Mouse (Mus musculus) midbrain, embryonic 12.5 days (tissue): Measurements from ENCODE around the gene Bmp6. TPM values are rescaled to one million over a fixed set of nuclear protein-coding genes. Genes with fewer than 3 reads are reported as not detected.

ENCODE experiments used
- ATAC-seq: fragments of 200-750 bp; cut with Nextera tagmentation; 2 replicates; pipeline ENCODE4 v1.8.0; 2017; ENCODE audit warnings: low read depth, moderate TSS enrichment, moderate library complexity; ENCODE audit not compliant: low FRiP score
- H3K27ac ChIP-seq: fragments of 300-500 bp; sonication (generic); replicated peaks from 2 replicates; pipeline ENCODE4 v1.5.1; 2016; ENCODE audit warnings: mild to moderate bottlenecking
- H3K27me3 ChIP-seq: fragments of 300-500 bp; sonication (generic); 2 replicates; pipeline ENCODE4 v1.6.1; 2016; ENCODE audit warnings: mild to moderate bottlenecking
- H3K36me3 ChIP-seq: fragments of 300-500 bp; sonication (generic); 2 replicates; pipeline ENCODE4 v1.6.1; 2016
- H3K4me1 ChIP-seq: fragments of 300-500 bp; sonication (generic); 2 replicates; pipeline ENCODE4 v1.6.1; 2016
- H3K4me2 ChIP-seq: fragments of 300-500 bp; sonication (generic); replicated peaks from 2 replicates; pipeline ENCODE4 v1.6.1; 2016; ENCODE audit warnings: mild to moderate bottlenecking, moderate library complexity
- H3K4me3 ChIP-seq: fragments of 300-500 bp; sonication (generic); 2 replicates; pipeline ENCODE4 v1.5.1; 2016; ENCODE audit warnings: mild to moderate bottlenecking
- H3K9ac ChIP-seq: fragments of 300-500 bp; sonication (generic); replicated peaks from 2 replicates; pipeline ENCODE4 v1.6.1; 2016; ENCODE audit warnings: mild to moderate bottlenecking, moderate library complexity
- H3K9me3 ChIP-seq: fragments of 300-500 bp; sonication (generic); 2 replicates; pipeline ENCODE4 v1.6.1; 2016; ENCODE audit warnings: mild to moderate bottlenecking
- WGBS: fragments of 180-500 bp; shearing (Covaris S2); methylation state at CpG from one replicate; pipeline ENCODE4 v1.1.7; 2016; 5-methylcytosine and 5-hydroxymethylcytosine counted together
- polyA plus RNA-seq: library from polyadenylated mRNA; unstranded; fragments of >200 nt; fragmentation: Nextera tagmentation; extraction: Ambion mirVana; gene quantifications from 2 replicates; pipeline ENCODE4 v1.2.1, GENCODE M21; 2016

Gene Bmp6
- polyA plus RNA-seq, 1 experiment from 2014 or later: 2.5 TPM

- 88% methylated on average over 4 of the region's 4 CpGs for WGBS
- Histone ChIP-seq H3K36me3 (no peaks in the 10 kb centered on the region), H3K4me3 (no peak overlapping the region), H3K4me1 (no peaks in the 10 kb centered on the region), H3K27me3 (no peaks in the 10 kb centered on the region), H3K9me3 (no peaks in the 10 kb centered on the region), H3K4me2 (no peak overlapping the region), H3K9ac (no peak overlapping the region), H3K27ac (no peak overlapping the region)
- ATAC-seq: no peak
Measured at GRCm38 (mm10) chr13:38359045-38359444, 14.1 kb downstream of the Bmp6 start.

- WGBS: 84% methylated on average over 4 of the region's 4 CpGs
- no peaks in the 10 kb centered on the region for H3K4me1 ChIP-seq
- H3K9me3 ChIP-seq: no peaks in the 10 kb centered on the region
- no peak for ATAC-seq
- H3K4me3 ChIP-seq: no peak overlapping the region
- no peaks in the 10 kb centered on the region for H3K27me3 ChIP-seq
- no peak overlapping the region for H3K27ac ChIP-seq
- no peaks in the 10 kb centered on the region for H3K36me3 ChIP-seq
- H3K9ac ChIP-seq: no peak overlapping the region
- no peak overlapping the region for H3K4me2 ChIP-seq
Measured at GRCm38 (mm10) chr13:38362751-38363150, 17.8 kb downstream of the Bmp6 start.

- Histone ChIP-seq H3K27ac (no peak overlapping the region), H3K36me3 (no peaks in the 10 kb centered on the region), H3K27me3 (no peaks in the 10 kb centered on the region), H3K9me3 (no peaks in the 10 kb centered on the region), H3K4me2 (no peak overlapping the region), H3K4me1 (no peaks in the 10 kb centered on the region), H3K4me3 (no peak overlapping the region), H3K9ac (no peak overlapping the region)
- no peak for ATAC-seq
- 89% methylated on average over 7 of the region's 7 CpGs for WGBS
Measured at GRCm38 (mm10) chr13:38363869-38364268, 19.0 kb downstream of the Bmp6 start.

GRCm38 (mm10) chr13:38369624-38370023, 24.7 kb downstream of the Bmp6 start:
- Histone ChIP-seq H3K4me1 (no peaks in the 10 kb centered on the region), H3K4me3 (no peak overlapping the region), H3K27me3 (no peaks in the 10 kb centered on the region), H3K9ac (no peak overlapping the region), H3K4me2 (no peak overlapping the region), H3K27ac (no peak overlapping the region), H3K9me3 (0 out of 2 replicates have a peak, but pooled peaks cover 3% of the 10 kb centered on the region), H3K36me3 (no peaks in the 10 kb centered on the region)
- ATAC-seq: no peak
- WGBS: 85% methylated on average over 5 of the region's 5 CpGs

GRCm38 (mm10) chr13:38376071-38376470, 31.2 kb downstream of the Bmp6 start:
- Histone ChIP-seq H3K36me3 (no peaks in the 10 kb centered on the region), H3K4me2 (no peak overlapping the region), H3K9ac (no peak overlapping the region), H3K4me3 (no peak overlapping the region), H3K27ac (no peak overlapping the region), H3K27me3 (no peaks in the 10 kb centered on the region), H3K4me1 (no peaks in the 10 kb centered on the region), H3K9me3 (0 out of 2 replicates have a peak, but pooled peaks cover 3% of the 10 kb centered on the region)
- 74% methylated on average over 6 of the region's 6 CpGs for WGBS
- ATAC-seq: no peak

GRCm38 (mm10) chr13:38377355-38377754, 32.4 kb downstream of the Bmp6 start:
- WGBS: 87% methylated on average over 9 of the region's 9 CpGs
- Histone ChIP-seq H3K9ac (no peak overlapping the region), H3K4me3 (no peak overlapping the region), H3K27me3 (no peaks in the 10 kb centered on the region), H3K9me3 (0 out of 2 replicates have a peak, but pooled peaks cover 3% of the 10 kb centered on the region), H3K27ac (no peak overlapping the region), H3K4me2 (no peak overlapping the region), H3K36me3 (no peaks in the 10 kb centered on the region), H3K4me1 (no peaks in the 10 kb centered on the region)
- ATAC-seq: no peak

GRCm38 (mm10) chr13:38379806-38380205, 34.9 kb downstream of the Bmp6 start:
- no peaks in the 10 kb centered on the region for H3K9me3 ChIP-seq
- H3K9ac ChIP-seq: no peak overlapping the region
- ATAC-seq: no peak
- no peak overlapping the region for H3K27ac ChIP-seq
- H3K4me3 ChIP-seq: no peak overlapping the region
- H3K36me3 ChIP-seq: no peaks in the 10 kb centered on the region
- no peaks in the 10 kb centered on the region for H3K27me3 ChIP-seq
- H3K4me2 ChIP-seq: no peak overlapping the region
- WGBS: 91% methylated on average over 5 of the region's 5 CpGs
- no peaks in the 10 kb centered on the region for H3K4me1 ChIP-seq

- no peak overlapping the region for H3K4me2 ChIP-seq
- H3K9ac ChIP-seq: no peak overlapping the region
- no peaks in the 10 kb centered on the region for H3K36me3 ChIP-seq
- H3K27me3 ChIP-seq: no peaks in the 10 kb centered on the region
- H3K9me3 ChIP-seq: no peaks in the 10 kb centered on the region
- WGBS: 81% methylated on average over 3 of the region's 3 CpGs
- no peak for ATAC-seq
- H3K4me1 ChIP-seq: no peaks in the 10 kb centered on the region
- no peak overlapping the region for H3K27ac ChIP-seq
- no peak overlapping the region for H3K4me3 ChIP-seq
Measured at GRCm38 (mm10) chr13:38386035-38386559, 41.2 kb downstream of the Bmp6 start.

GRCm38 (mm10) chr13:38387453-38388040, 42.6 kb downstream of the Bmp6 start:
- no peak overlapping the region for H3K9ac ChIP-seq
- H3K4me2 ChIP-seq: no peak overlapping the region
- H3K27me3 ChIP-seq: no peaks in the 10 kb centered on the region
- no peak overlapping the region for H3K27ac ChIP-seq
- no peaks in the 10 kb centered on the region for H3K9me3 ChIP-seq
- no peak for ATAC-seq
- H3K4me3 ChIP-seq: no peak overlapping the region
- H3K4me1 ChIP-seq: no peaks in the 10 kb centered on the region
- H3K36me3 ChIP-seq: no peaks in the 10 kb centered on the region
- 93% methylated on average over 4 of the region's 4 CpGs for WGBS

- WGBS: 86% methylated on average over 5 of the region's 5 CpGs
- ATAC-seq: no peak
- Histone ChIP-seq H3K9me3 (no peaks in the 10 kb centered on the region), H3K9ac (no peak overlapping the region), H3K27me3 (no peaks in the 10 kb centered on the region), H3K4me2 (no peak overlapping the region), H3K4me1 (no peaks in the 10 kb centered on the region), H3K27ac (no peak overlapping the region), H3K4me3 (no peak overlapping the region), H3K36me3 (no peaks in the 10 kb centered on the region)
Measured at GRCm38 (mm10) chr13:38393444-38393843, 48.5 kb downstream of the Bmp6 start.

GRCm38 (mm10) chr13:38395026-38395425, 50.1 kb downstream of the Bmp6 start:
- Histone ChIP-seq H3K9me3 (no peaks in the 10 kb centered on the region), H3K9ac (no peak overlapping the region), H3K4me3 (no peak overlapping the region), H3K36me3 (no peaks in the 10 kb centered on the region), H3K4me2 (no peak overlapping the region), H3K27me3 (no peaks in the 10 kb centered on the region), H3K4me1 (no peaks in the 10 kb centered on the region), H3K27ac (no peak overlapping the region)
- WGBS: 96% methylated on average over 4 of the region's 4 CpGs
- no peak for ATAC-seq

- no peak overlapping the region for H3K4me3 ChIP-seq
- no peak for ATAC-seq
- H3K27me3 ChIP-seq: no peaks in the 10 kb centered on the region
- 77% methylated on average over 7 of the region's 7 CpGs for WGBS
- H3K9me3 ChIP-seq: no peaks in the 10 kb centered on the region
- no peak overlapping the region for H3K9ac ChIP-seq
- H3K4me2 ChIP-seq: no peak overlapping the region
- no peaks in the 10 kb centered on the region for H3K36me3 ChIP-seq
- H3K27ac ChIP-seq: no peak overlapping the region
- no peaks in the 10 kb centered on the region for H3K4me1 ChIP-seq
Measured at GRCm38 (mm10) chr13:38397007-38397545, 52.2 kb downstream of the Bmp6 start.

- H3K27ac ChIP-seq: no peak overlapping the region
- H3K36me3 ChIP-seq: no peaks in the 10 kb centered on the region
- no peak overlapping the region for H3K4me3 ChIP-seq
- no peak overlapping the region for H3K9ac ChIP-seq
- no peaks in the 10 kb centered on the region for H3K4me1 ChIP-seq
- H3K4me2 ChIP-seq: no peak overlapping the region
- WGBS: 85% methylated on average over 6 of the region's 6 CpGs
- no peak for ATAC-seq
- no peaks in the 10 kb centered on the region for H3K9me3 ChIP-seq
- no peaks in the 10 kb centered on the region for H3K27me3 ChIP-seq
Measured at GRCm38 (mm10) chr13:38398658-38399057, 53.8 kb downstream of the Bmp6 start.
